Mouse (Mus musculus) cortical plate, adult 2 months (tissue): Measurements from ENCODE around the gene Mast1. TPM values are rescaled to one million over a fixed set of nuclear protein-coding genes. Genes with fewer than 3 reads are reported as not detected.
"Not testable (repeated sequence)": the region's sequence is repeated elsewhere in the genome, so short reads cannot be mapped to it uniquely, and the experiment has no call there.

Experiments used
- H3K27ac ChIP-seq: fragments of 200-500 bp; 2 replicates; pipeline ENCODE4 v1.5.1; 2012; ENCODE audit warnings: low read length, control low read depth, inconsistent platforms; ENCODE audit not compliant: insufficient read depth
- H3K4me1 ChIP-seq: fragments of 200-500 bp; 2 replicates; pipeline ENCODE4 v1.6.1; 2011; ENCODE audit warnings: low read length; ENCODE audit not compliant: control insufficient read depth, insufficient read depth
- H3K4me3 ChIP-seq: fragments of 200-500 bp; 2 replicates; pipeline ENCODE4 v1.5.1; 2011; ENCODE audit warnings: mild to moderate bottlenecking, low read length, control low read depth; ENCODE audit not compliant: insufficient read depth
- CTCF ChIP-seq: fragments of 200-500 bp; IDR thresholded peaks from 2 replicates; pipeline ENCODE4 v1.5.1; 2011; ENCODE audit warnings: mild to moderate bottlenecking, control low read depth, low read length; ENCODE audit not compliant: insufficient read depth; ENCODE audit errors: extremely low read depth
- POLR2A ChIP-seq: fragments of 200-500 bp; IDR thresholded peaks from 2 replicates; pipeline ENCODE4 v1.6.1; 2011; ENCODE audit warnings: mild to moderate bottlenecking, low read length, control low read depth; ENCODE audit not compliant: insufficient read depth; ENCODE audit errors: extremely low read depth
- polyA plus RNA-seq: library from polyadenylated mRNA; depleted of rRNA; stranded (reverse); fragments of >200 nt; gene quantifications from 2 replicates; pipeline ENCODE4 v1.2.3, GENCODE M21; 2012

The Mast1 gene
- polyA plus RNA-seq, 1 experiment, result 76.0 TPM

GRCm38 (mm10) chr8:84913960-84914359 is 23.2 kb downstream of the Mast1 start:
- no peak for TF ChIP-seq POLR2A
- peak; percentile 23; the same call in 1 of the 2 replicates for TF ChIP-seq CTCF
- H3K4me3 ChIP-seq, result no peak overlapping the region
- no peak overlapping the region for H3K27ac ChIP-seq
- H3K4me1 ChIP-seq, result 0 out of 2 replicates have a peak, but pooled peaks cover 2% of the 10 kb centered on the region

GRCm38 (mm10) chr8:84913502-84913900 is 23.7 kb downstream of the Mast1 start:
- 0 out of 2 replicates have a peak, but pooled peaks cover 2% of the 10 kb centered on the region for H3K4me1 ChIP-seq
- H3K4me3 ChIP-seq, result peak overlapping the region; percentile 8; the same call in 1 of the 2 replicates
- TF ChIP-seq POLR2A, result no peak
- no peak for TF ChIP-seq CTCF
- H3K27ac ChIP-seq, result no peak overlapping the region

DNA sequence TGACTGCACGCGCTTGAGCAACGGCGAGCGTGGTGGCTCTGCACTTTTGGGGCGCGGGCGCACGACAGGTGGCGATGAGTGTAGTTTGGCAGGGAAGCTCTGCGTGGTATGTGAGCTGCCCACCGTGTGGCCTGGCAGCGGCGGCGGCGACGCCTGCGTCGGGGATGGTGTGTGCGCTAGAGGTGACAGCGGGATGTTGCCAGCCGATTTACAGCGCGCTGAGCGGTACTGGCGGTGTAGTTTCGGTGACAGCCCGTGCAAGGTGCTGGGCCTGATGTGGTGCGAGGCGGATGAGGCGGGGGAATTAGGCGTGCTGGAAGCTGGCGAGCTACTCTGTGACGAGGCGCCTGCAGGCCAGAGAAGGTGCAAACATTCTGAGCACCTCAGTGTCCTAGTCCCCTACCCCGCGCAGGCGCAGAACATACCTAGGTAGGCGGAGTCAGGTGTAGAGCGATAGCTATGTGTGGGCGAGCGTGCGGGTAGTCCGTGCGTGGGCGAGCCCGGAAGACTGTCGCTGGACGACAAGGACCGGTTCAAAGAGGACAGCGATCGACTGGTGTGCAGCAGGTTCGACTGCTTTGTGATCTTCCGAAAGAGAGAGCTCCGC is 24.2 kb downstream of the Mast1 start:
- TF ChIP-seq CTCF, result no peak
- no peak for TF ChIP-seq POLR2A
- 0 out of 2 replicates have a peak, but pooled peaks cover 2% of the 10 kb centered on the region for H3K4me1 ChIP-seq
- H3K27ac ChIP-seq, result no peak overlapping the region
- peak overlapping the region; percentile 8; the same call in 1 of the 2 replicates for H3K4me3 ChIP-seq

GRCm38 (mm10) chr8:84912391-84912790 is 24.8 kb downstream of the Mast1 start:
- Histone ChIP-seq H3K4me3 (no peak overlapping the region), H3K27ac (no peak overlapping the region), H3K4me1 (0 out of 2 replicates have a peak, but pooled peaks cover 2% of the 10 kb centered on the region)
- TF ChIP-seq POLR2A, result no peak
- no peak for TF ChIP-seq CTCF

DNA sequence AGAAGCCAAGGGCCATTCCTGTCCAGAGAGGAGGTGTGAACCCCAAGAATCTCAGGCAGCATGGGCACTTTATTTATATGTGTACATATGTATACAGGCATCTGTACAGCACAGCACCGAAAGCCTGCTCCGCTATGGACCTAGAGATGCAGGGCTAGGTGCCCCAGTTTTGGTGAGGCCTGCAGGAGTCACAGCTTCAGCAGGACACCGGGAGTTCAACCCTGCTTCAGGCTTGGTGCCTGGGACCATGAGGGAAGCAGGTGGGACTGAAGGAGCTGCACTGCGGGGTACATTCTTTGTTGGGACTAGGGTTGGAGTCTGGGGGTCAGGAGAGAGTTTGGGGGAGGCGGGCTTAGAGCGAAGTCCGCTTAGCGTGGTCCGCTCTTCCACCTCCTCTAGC is 25.3 kb downstream of the Mast1 start:
- Histone ChIP-seq H3K4me1 (0 out of 2 replicates have a peak, but pooled peaks cover 2% of the 10 kb centered on the region), H3K27ac (no peak overlapping the region)
- no peak for TF ChIP-seq POLR2A
- TF ChIP-seq CTCF, result no peak

GRCm38 (mm10) chr8:84910551-84910950 is 26.6 kb downstream of the Mast1 start:
- H3K27ac ChIP-seq, result no peak overlapping the region
- TF ChIP-seq CTCF (no peak), POLR2A (no peak)

More for the DNA sequence above, 25.3 kb downstream of the Mast1 start:
- H3K4me3 ChIP-seq, result no peak overlapping the region

DNA sequence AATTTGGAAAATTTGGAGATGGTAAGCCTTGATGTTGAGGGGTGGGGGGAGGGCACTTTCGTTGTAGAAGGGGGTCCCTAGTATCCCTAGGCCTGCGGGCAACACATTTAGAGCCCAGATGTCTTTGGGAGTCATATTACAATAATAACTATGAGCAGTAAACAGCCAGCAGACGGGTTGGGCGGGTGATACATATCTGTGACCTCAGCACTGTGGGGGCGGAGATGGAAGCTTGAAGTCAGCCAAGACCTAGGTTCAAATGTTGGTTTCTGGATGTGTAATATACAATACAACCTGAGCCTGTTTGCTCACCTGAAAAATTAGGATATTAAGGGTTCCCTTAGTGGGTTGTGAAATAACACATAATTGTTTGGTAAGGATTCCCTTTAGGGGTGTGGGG is 27.2 kb downstream of the Mast1 start:
- TF ChIP-seq POLR2A (no peak), CTCF (no peak)
- Histone ChIP-seq H3K4me1 (0 out of 2 replicates have a peak, but pooled peaks cover 2% of the 10 kb centered on the region), H3K4me3 (no peak overlapping the region), H3K27ac (no peak overlapping the region)

More at GRCm38 (mm10) chr8:84910551-84910950, 26.6 kb downstream of the Mast1 start:
- Histone ChIP-seq H3K4me3 (no peak overlapping the region), H3K4me1 (0 out of 2 replicates have a peak, but pooled peaks cover 2% of the 10 kb centered on the region)

DNA sequence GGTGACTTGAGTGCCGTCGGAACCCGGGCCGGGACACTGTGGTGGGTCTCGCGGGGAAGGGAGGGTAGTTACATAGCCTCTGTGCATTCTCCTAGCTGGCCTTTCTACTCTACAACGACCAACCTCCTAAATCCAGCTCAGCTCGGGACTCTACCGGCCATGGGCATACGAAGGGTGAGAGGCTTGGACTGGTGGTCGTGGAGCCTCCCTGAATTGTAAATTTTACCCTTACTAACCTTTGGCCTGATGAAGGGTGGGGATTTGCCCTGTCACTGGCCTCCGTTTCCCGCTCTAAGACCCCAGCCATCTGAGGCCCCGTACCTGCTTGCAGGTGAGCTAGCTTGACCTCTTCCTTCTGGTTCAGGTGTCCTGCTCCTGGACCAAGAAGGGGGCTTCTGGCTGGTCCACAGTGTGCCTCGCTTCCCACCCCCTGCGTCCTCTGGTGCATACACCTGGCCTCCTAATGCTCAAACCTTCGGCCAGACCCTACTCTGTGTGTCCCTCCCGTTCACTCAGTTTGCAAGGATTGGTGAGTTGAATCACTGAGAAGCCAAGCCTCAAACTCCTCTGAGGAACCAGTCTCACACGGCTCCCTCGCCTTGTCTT is 27.9 kb downstream of the Mast1 start:
- TF ChIP-seq CTCF (no peak), POLR2A (no peak)
- peak overlapping the region; percentile 30; the same call in 1 of the 2 replicates for H3K4me3 ChIP-seq
- no peak overlapping the region for H3K27ac ChIP-seq
- 0 out of 2 replicates have a peak, but pooled peaks cover 2% of the 10 kb centered on the region for H3K4me1 ChIP-seq

DNA sequence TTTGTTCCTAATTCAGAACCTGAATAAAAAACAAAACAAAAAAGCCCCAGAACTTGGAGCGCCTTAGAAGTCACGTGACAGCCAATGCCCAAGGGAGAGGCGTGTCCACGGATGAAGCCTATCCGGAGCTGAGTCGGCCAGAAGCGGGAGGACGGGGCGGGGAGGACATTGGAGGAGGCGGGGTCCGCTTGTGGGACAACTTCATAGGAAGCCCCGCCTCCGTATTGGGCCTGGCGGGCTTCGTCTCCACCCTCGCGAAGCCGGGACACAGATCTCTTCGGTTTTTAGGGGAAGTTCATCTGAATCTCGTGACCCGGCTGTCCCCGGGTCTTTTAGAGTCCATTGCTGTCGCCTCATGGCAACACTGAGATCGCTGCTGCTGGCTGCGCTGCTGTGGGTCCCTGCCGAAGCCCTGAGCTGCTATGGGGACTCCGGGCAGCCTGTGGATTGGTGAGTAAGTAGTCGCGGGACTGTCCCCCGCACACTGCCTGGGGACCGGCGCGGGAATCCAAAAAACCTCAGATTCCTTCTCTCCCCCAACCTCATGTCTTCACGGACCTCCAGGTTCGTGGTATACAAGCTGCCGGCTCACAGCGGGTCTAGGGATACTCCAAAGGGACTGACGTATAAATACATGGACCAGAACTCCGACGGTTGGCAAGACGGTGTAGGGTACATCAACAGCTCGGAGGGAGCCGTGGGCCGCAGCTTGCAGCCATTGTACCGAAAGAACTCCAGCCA is 28.6 kb downstream of the Mast1 start, which contains the start of gene Dnase2a:
Dnase2a (plus strand) TSS at position 140 of the 741 bp plus-strand sequence.
- Histone ChIP-seq H3K4me1 (peaks cover 2% of the 10 kb centered on the region; the same call in 1 of the 2 replicates), H3K4me3 (peak within 1 kb of the TSS; percentile 30), H3K27ac (no peak within 1 kb of the TSS)
- no peak for TF ChIP-seq CTCF
- no peak for TF ChIP-seq POLR2A

- peak overlapping the region; percentile 30; the same call in 1 of the 2 replicates for H3K4me3 ChIP-seq
- H3K4me1 ChIP-seq, H3K27ac ChIP-seq: not testable (repeated sequence)
Measured at GRCm38 (mm10) chr8:84907979-84908378, 29.2 kb downstream of the Mast1 start.

DNA sequence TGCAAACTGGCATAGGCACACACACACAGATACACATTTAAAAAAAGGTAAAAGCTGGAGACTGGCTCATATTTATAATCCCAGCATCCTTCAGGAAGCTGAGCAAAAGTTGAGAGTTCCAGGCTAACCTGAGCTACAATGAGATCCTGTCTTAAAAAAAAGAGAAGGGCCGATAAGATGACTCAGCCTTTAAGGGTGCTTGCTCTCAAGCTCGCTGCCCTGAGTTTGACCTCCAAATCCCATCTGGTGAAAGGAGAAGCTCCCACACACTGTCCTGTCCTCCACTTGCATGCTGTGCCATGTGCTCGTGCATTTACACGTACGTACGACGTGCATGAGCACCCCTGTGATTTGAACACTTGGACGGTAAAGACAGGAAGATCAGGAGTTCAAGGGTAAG is 29.7 kb downstream of the Mast1 start:
- Histone ChIP-seq H3K4me1 (peaks cover 1% of the 10 kb centered on the region; the same call in 1 of the 2 replicates), H3K4me3 (no peak overlapping the region), H3K27ac (no peak overlapping the region)
- no peak for TF ChIP-seq CTCF
- TF ChIP-seq POLR2A, result no peak
